Comparison of ENCODE assay signal across 15 mouse cellular contexts in genomic region chr4:138941966-138942365, GRCm38 (mm10). TPM values are rescaled to one million over a fixed set of nuclear protein-coding genes. Genes with fewer than 3 reads are reported as not detected.
DNase-seq lines count a peak whose midpoint lies in the region; ATAC-seq and TF ChIP-seq lines count a peak whose summit lies in the region.
"Had no signal": no experiment of that assay in that cellular context is flagged by ENCODE, and none has a peak within 500 bp of the region (broad histone marks: within the 10 kb centered on the region; RNA-seq: fewer than 3 reads in every experiment).

No protein-coding gene starts in this region.

- DNase-seq in kidney, adult 18-20 months, result no peak
- DNase-seq in limb, embryonic 10.5 days (ENCODE audit: low spot score), result no peak
- DNase-seq in lung, postnatal 36 days, result peak; percentile 64
- DNase-seq in layer of hippocampus, adult 18-20 months (ENCODE audit: low spot score in 2 of 2), result no peak
- no peak for DNase-seq in left cerebral cortex, adult 2 months (ENCODE audit: extremely low spot score in 1 of 2, low spot score in 2 of 2)
- DNase-seq: cerebellum, adult 9-11 months; layer of hippocampus, postnatal 36 days; right cerebral cortex, postnatal 14 days had no signal

- H3K4me1 ChIP-seq in kidney, embryonic 14.5 days (ENCODE audit: control insufficient read depth, insufficient read depth, low read length), result peaks cover 17% of the 10 kb centered on the region
- H3K4me1 ChIP-seq in embryonic facial prominence, embryonic 13.5 days, result peaks cover 23% of the 10 kb centered on the region
- H3K4me1 ChIP-seq in limb, embryonic 10.5 days, result peaks cover 19% of the 10 kb centered on the region
- 0 out of 2 replicates have a peak, but pooled peaks cover 6% of the 10 kb centered on the region for H3K4me1 ChIP-seq in forebrain, embryonic 15.5 days
- H3K4me1 ChIP-seq: hindbrain, embryonic 15.5 days had no signal

- no peak overlapping the region for H3K4me2 ChIP-seq in kidney, embryonic 14.5 days (replicated peaks; ENCODE audit: low read depth, low read length)
- H3K4me2 ChIP-seq in embryonic facial prominence, embryonic 13.5 days, result 0 out of 2 replicates have a peak overlapping the region, but pooled peaks have one; percentile 1
- no peak overlapping the region for H3K4me2 ChIP-seq in forebrain, embryonic 15.5 days (replicated peaks)
- H3K4me2 ChIP-seq: heart, embryonic 11.5 days; hindbrain, embryonic 15.5 days had no signal

- no peaks in the 10 kb centered on the region for H3K27me3 ChIP-seq in kidney, embryonic 14.5 days (ENCODE audit: control insufficient read depth, insufficient read depth, low read length)
- no peaks in the 10 kb centered on the region for H3K27me3 ChIP-seq in embryonic facial prominence, embryonic 13.5 days
- no peaks in the 10 kb centered on the region for H3K27me3 ChIP-seq in limb, embryonic 10.5 days (ENCODE audit: low read depth, poor library complexity, severe bottlenecking)
- no peaks in the 10 kb centered on the region for H3K27me3 ChIP-seq in forebrain, embryonic 15.5 days
- H3K27me3 ChIP-seq: hindbrain, embryonic 15.5 days had no signal

- H3K9ac ChIP-seq in kidney, embryonic 14.5 days (ENCODE audit: low read depth, low read length), result no peak overlapping the region
- H3K9ac ChIP-seq in embryonic facial prominence, embryonic 13.5 days, result no peak overlapping the region
- no peak overlapping the region for H3K9ac ChIP-seq in forebrain, embryonic 15.5 days (replicated peaks)
- H3K9ac ChIP-seq: hindbrain, embryonic 15.5 days had no signal

- H3K4me3 ChIP-seq in kidney, embryonic 14.5 days (ENCODE audit: low read length), result no peak overlapping the region
- H3K4me3 ChIP-seq in embryonic facial prominence, embryonic 13.5 days, result no peak overlapping the region
- no peak overlapping the region for H3K4me3 ChIP-seq in limb, embryonic 10.5 days
- H3K4me3 ChIP-seq in left cerebral cortex, adult 2 months, result no peak overlapping the region
- H3K4me3 ChIP-seq in forebrain, embryonic 15.5 days, result no peak overlapping the region
- H3K4me3 ChIP-seq: hindbrain, embryonic 15.5 days had no signal

- no peak for ATAC-seq in kidney, embryonic 14.5 days (ENCODE audit: low FRiP score, low TSS enrichment)
- 0 out of 2 replicates have a peak, but pooled peaks have one; percentile 72 for ATAC-seq in embryonic facial prominence, embryonic 13.5 days (ENCODE audit: insufficient number of reproducible peaks, insufficient read depth, low FRiP score, low TSS enrichment, low read depth)
- ATAC-seq in forebrain, embryonic 15.5 days (replicated peaks), result no peak

- no peak for TF ChIP-seq CTCF in left cerebral cortex, adult 2 months (IDR thresholded peaks at IDR 0.05)

- H3K27ac ChIP-seq in kidney, embryonic 14.5 days (ENCODE audit: low read depth, low read length), result peak overlapping the region; percentile 82
- peak overlapping the region; percentile 78 for H3K27ac ChIP-seq in embryonic facial prominence, embryonic 13.5 days
- H3K27ac ChIP-seq in limb, embryonic 10.5 days, result peak overlapping the region; percentile 60; the same call in 1 of the 2 replicates
- H3K27ac ChIP-seq in left cerebral cortex, adult 2 months, result no peak overlapping the region
- H3K27ac ChIP-seq in forebrain, embryonic 15.5 days (replicated peaks), result no peak overlapping the region
- H3K27ac ChIP-seq: hindbrain, embryonic 15.5 days; macrophage had no signal

- H3K36me3 ChIP-seq in kidney, embryonic 14.5 days (ENCODE audit: control insufficient read depth, insufficient read depth, low read length), result no peaks in the 10 kb centered on the region
- H3K36me3 ChIP-seq in embryonic facial prominence, embryonic 13.5 days, result no peaks in the 10 kb centered on the region
- H3K36me3 ChIP-seq in limb, embryonic 10.5 days, result no peaks in the 10 kb centered on the region
- H3K36me3 ChIP-seq in forebrain, embryonic 15.5 days, result no peaks in the 10 kb centered on the region
- H3K36me3 ChIP-seq: hindbrain, embryonic 15.5 days had no signal

- intact Hi-C loops in left cerebral cortex, adult 2 months (cut with DNase I), result loop anchor here (2.0 kb wide), 1 partner anchor 19 kb away; no protein-coding TSS in a partner anchor

- 15% methylated on average over 6 of the region's 6 CpGs for WGBS in kidney, embryonic 14.5 days
- WGBS in embryonic facial prominence, embryonic 13.5 days, result 27% methylated on average over 6 of the region's 6 CpGs
- 53% methylated on average over 6 of the region's 6 CpGs for WGBS in limb, embryonic 10.5 days
- 63% methylated on average over 6 of the region's 6 CpGs for WGBS in forebrain, embryonic 15.5 days

- H3K9me3 ChIP-seq in kidney, embryonic 14.5 days (ENCODE audit: control insufficient read depth, low read length), result no peaks in the 10 kb centered on the region
- H3K9me3 ChIP-seq in embryonic facial prominence, embryonic 13.5 days, result no peaks in the 10 kb centered on the region
- H3K9me3 ChIP-seq in limb, embryonic 10.5 days (replicated peaks), result no peaks in the 10 kb centered on the region
- H3K9me3 ChIP-seq in forebrain, embryonic 15.5 days, result no peaks in the 10 kb centered on the region
- H3K9me3 ChIP-seq: hindbrain, embryonic 15.5 days had no signal

RNA-seq across cellular contexts. Expression of gene Rnf186, which starts 24.9 kb away (rescaled TPM):
- 4.3 and 5.8 TPM in 2 replicates for polyA plus RNA-seq in kidney, embryonic 14.5 days (2014; fragmentation: Nextera tagmentation; extraction: Ambion mirVana)
- not detected in 2 replicates for polyA plus RNA-seq in embryonic facial prominence, embryonic 13.5 days (2015; fragmentation: Nextera tagmentation; extraction: Ambion mirVana)
- polyA plus RNA-seq in limb, embryonic 10.5 days (2016; fragmentation: Nextera tagmentation; extraction: Ambion mirVana), result not detected in 2 replicates
- total RNA-seq in layer of hippocampus, adult 18-20 months (2021), result not detected
- total RNA-seq in left cerebral cortex, adult 2 months (2021), result not detected
- polyA plus RNA-seq in forebrain, embryonic 15.5 days (2015; fragmentation: Nextera tagmentation; extraction: Ambion mirVana), result not detected in 2 replicates
- total RNA-seq: layer of hippocampus, postnatal 36 days; midbrain, postnatal 0 days had no signal
- polyA plus RNA-seq: heart, embryonic 11.5 days; macrophage; midbrain, postnatal 0 days had no signal

RNA-seq across cellular contexts. Expression of gene Otud3, which starts 28.2 kb away (rescaled TPM):
- polyA plus RNA-seq in kidney, embryonic 14.5 days (2014; fragmentation: Nextera tagmentation; extraction: Ambion mirVana), result 3.0 and 4.2 TPM in 2 replicates
- 2.7 and 2.8 TPM in 2 replicates for polyA plus RNA-seq in embryonic facial prominence, embryonic 13.5 days (2015; fragmentation: Nextera tagmentation; extraction: Ambion mirVana)
- polyA plus RNA-seq in limb, embryonic 10.5 days (2016; fragmentation: Nextera tagmentation; extraction: Ambion mirVana), result 3.8 and 4.5 TPM in 2 replicates
- 10 to 100 TPM; 10.9 to 13.1 TPM for total RNA-seq in layer of hippocampus, adult 18-20 months (2021)
- total RNA-seq in left cerebral cortex, adult 2 months (2021), result 10 to 100 TPM; 20.3 to 20.4 TPM
- 2.7 and 3.4 TPM in 2 replicates for polyA plus RNA-seq in forebrain, embryonic 15.5 days (2015; fragmentation: Nextera tagmentation; extraction: Ambion mirVana)

RNA-seq across cellular contexts. Expression of gene Tmco4, which starts 30.7 kb away (rescaled TPM):
- polyA plus RNA-seq in kidney, embryonic 14.5 days (2014; fragmentation: Nextera tagmentation; extraction: Ambion mirVana), result 3.5 and 4.7 TPM in 2 replicates
- polyA plus RNA-seq in embryonic facial prominence, embryonic 13.5 days (2015; fragmentation: Nextera tagmentation; extraction: Ambion mirVana), result 3.3 and 3.4 TPM in 2 replicates
- polyA plus RNA-seq in limb, embryonic 10.5 days (2016; fragmentation: Nextera tagmentation; extraction: Ambion mirVana), result 1.4 and 1.9 TPM in 2 replicates
- total RNA-seq in layer of hippocampus, adult 18-20 months (2021), result 1 to 10 TPM; 2.9 to 3.0 TPM
- 1 to 10 TPM; 2.0 to 3.7 TPM for total RNA-seq in left cerebral cortex, adult 2 months (2021)
- polyA plus RNA-seq in forebrain, embryonic 15.5 days (2015; fragmentation: Nextera tagmentation; extraction: Ambion mirVana), result 0.98 and 1.1 TPM in 2 replicates

Comparison
In these comparisons a context has a peak if more than half of its experiments do, and no peak if none do; other contexts are left out.
1. H3K27ac ChIP-seq: peak in kidney, embryonic 14.5 days (single experiment), embryonic facial prominence, embryonic 13.5 days (single experiment) and limb, embryonic 10.5 days (single experiment); none in left cerebral cortex, adult 2 months (single experiment) and forebrain, embryonic 15.5 days (single experiment).